Mouse (Mus musculus) NIH3T3 (cell line): ENCODE measurements around the gene Cd52.

Source experiments
- DNase-seq: peaks from one replicate; pipeline ENCODE4 v3.0.0-alpha.2; 2012; ENCODE audit warnings: low read depth

Gene Cd52

GRCm38 (mm10) chr4:134091225-134091529 is 3.7 kb downstream of the Cd52 start:
- DNase-seq: no peak

- no peak for DNase-seq
These were observed 4.2 kb downstream of the Cd52 start for GRCm38 (mm10) chr4:134090521-134091224.

- no peak for DNase-seq
These were observed 5.9 kb downstream of the Cd52 start for GRCm38 (mm10) chr4:134089029-134089428.

DNA sequence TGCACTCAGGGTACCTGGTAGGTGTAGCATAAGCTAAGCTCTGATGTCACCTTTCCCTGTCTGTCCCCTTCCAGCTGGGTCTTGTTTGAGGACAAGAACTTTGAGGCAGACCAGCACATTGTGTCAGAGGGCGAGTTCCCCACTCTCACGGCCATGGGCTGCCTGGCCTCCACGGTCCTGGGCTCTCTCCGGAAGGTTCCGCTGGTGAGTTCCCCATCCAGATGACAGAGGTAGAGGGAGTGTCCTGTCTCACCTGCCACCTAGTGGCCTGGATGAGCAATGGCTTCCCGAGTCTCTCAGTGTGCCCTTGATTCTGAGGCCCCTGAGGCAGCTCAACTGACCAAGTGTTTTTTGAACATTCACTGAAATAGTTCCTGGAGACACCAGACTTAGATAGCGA is 7.5 kb downstream of the Cd52 start:
- DNase-seq: peak; percentile 40

- no peak for DNase-seq
These were observed 9.9 kb downstream of the Cd52 start for GRCm38 (mm10) chr4:134084999-134085398.

- no peak for DNase-seq
These were observed 12.4 kb downstream of the Cd52 start for GRCm38 (mm10) chr4:134082460-134082859.

- DNase-seq: no peak
These were observed 13.0 kb downstream of the Cd52 start for GRCm38 (mm10) chr4:134081730-134082386.

DNA sequence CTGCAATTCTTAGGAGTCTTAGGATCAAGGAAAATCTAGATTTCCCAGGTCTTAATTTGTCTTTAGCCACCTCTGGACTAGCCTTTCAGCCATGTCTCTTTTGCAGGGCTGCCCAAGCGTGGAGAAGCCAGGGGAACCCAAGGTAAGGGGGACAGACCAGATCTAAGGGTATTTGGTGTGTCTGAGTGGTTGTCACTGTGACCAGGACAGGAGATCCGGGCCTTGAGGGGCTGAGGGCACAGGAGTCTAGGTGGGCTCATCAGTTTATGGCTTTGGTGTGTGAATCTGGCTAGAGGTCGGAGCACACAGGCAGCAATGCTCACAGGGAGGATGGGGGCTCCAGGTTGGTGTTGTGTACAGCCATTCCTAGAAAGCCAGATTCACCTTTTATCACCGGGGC is 14.2 kb downstream of the Cd52 start:
- no peak for DNase-seq

GRCm38 (mm10) chr4:134078694-134079093 is 16.2 kb downstream of the Cd52 start:
- peak; percentile 26 for DNase-seq

- no peak for DNase-seq
These were observed 25.9 kb downstream of the Cd52 start for GRCm38 (mm10) chr4:134068793-134069580.

- no peak for DNase-seq
These were observed 26.9 kb downstream of the Cd52 start for GRCm38 (mm10) chr4:134067833-134068544.

- no peak for DNase-seq
These were observed 27.5 kb downstream of the Cd52 start for GRCm38 (mm10) chr4:134067383-134067782.

GRCm38 (mm10) chr4:134065431-134066004 is 29.4 kb downstream of the Cd52 start:
- DNase-seq: no peak

- no peak for DNase-seq
These were observed 32.3 kb downstream of the Cd52 start for GRCm38 (mm10) chr4:134062561-134062960.

DNA sequence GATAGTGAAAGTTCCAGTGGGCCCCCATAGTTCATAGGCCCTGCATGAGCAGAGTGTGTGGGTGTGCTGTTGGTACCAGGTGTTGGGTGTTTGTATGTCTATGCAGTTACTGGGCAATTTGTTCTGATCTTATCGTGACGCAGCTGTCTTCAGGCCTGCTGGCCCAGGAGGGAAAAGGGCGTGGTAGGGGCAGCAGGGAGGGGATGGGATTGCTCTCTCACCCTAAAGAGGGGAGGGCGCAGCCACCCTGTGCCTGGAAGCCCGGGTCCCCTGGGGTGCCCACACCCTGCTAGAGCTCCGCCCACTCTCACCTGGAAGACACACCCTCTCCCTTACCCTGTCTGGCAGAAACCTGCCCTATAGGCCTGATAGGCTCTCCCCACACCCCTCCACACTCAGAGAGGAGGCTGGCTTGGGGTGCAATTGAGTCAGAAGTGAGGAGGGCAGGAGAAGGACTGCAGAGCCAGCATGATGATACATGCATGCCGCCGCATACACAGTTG is 32.9 kb downstream of the Cd52 start:
- DNase-seq: no peak

DNA sequence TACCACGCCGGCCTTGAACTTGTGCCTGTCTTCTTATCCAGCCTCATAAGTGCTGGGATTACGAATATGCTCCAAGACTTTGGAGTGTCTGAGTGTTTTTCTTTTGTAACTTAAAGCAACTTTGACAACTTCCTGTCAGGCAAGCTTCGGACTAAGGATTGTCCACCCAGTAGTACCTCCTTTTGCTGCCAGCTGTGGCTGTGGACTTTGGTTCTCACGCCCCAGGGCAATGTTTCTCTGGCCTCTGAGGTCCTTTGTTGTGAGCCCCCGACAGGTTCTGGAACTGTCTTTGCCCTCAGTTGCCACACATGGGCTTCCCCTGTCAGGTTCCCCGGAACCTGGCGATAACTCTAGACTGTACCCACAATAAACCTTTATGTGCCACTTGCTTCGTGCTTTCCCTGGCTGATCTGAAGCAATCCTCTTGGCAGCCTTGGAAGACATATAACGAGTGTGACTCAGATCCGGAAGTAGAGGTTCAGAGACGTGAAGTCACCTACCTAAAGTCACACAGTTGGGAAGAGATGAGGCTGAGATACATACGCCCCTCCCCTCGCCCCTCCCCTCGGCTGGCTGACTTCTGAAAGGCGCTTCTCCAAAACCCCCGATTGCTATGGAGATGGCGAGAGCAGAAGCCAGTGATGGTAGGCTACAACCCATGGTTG is 33.6 kb downstream of the Cd52 start:
- peak; percentile 15 for DNase-seq

GRCm38 (mm10) chr4:134060135-134060865 is 34.6 kb downstream of the Cd52 start, which contains the start of gene Crybg2:
Gene Crybg2, plus strand, starts transcription at chr4:134060815.
- DNase-seq: no peak

- DNase-seq: no peak
These were observed 36.0 kb downstream of the Cd52 start for GRCm38 (mm10) chr4:134058908-134059307.

GRCm38 (mm10) chr4:134058166-134058715 is 36.6 kb downstream of the Cd52 start:
- DNase-seq: no peak

DNA sequence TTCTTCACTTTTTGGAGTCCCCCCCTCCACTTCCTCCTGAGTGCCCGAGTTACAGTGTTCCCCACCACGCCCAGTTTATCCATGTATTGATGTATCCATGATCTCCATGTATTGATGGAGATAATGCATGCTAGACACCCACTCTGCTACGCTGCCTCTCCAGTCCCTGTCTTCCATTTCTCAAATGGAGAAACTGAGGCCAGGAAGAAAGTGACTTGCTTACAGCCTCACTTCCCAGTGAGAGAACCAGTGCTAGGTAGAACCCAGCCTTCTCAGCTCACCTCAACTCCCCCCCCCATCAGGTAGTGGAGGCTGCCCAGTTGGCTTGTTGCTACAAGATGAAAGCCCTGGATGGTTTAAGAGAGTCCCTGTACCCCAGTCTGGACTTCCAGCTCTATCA is 41.3 kb downstream of the Cd52 start, which contains the start of gene Zfp683:
Gene Zfp683 (plus strand): TSS at position 301 of the 400 bp plus-strand sequence.
- no peak for DNase-seq
